Mouse (Mus musculus): ENCODE results near the gene Pole.

Gene Pole

DNA sequence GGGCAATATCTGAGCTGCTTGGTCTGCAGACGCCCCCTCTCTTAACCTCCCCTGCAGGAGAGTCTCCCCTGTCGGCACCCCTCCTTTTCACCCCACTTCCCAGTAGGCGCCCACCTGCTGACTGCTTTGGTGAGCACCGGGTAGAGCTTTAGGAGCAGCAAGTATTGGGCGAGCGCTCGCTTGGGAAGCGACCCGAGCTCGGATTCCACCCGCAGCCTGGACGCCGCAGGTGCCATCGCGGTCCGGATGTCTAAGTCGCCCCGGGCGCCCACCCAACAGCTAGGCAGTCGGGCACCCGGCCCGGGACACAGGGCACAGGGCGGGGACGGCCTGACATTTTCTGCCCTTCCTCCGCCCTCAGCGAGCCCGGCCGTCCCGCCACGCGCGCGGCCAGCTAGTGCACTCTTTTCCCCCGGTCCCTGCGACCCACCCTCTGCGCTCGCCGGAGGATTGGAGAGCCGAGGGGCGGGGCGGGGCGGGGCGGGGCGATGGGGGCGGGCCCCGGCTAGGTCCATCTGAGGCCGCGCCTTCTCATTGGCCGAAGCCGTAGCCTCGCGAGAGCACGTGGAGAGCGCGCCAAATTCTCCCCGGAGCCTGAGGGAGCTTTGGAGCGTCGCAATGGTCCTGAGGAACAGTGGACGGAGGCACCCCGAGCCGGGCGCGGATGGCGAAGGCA, at the start of gene Pole, which contains the start of gene Pxmp2:
Gene Pole, plus strand, starts transcription at position 537 of the 676 bp plus-strand sequence.
Gene Pxmp2, minus strand, starts transcription at position 417 of the 676 bp plus-strand sequence.
- DNase-seq (ENCODE audit: low spot score): peak; percentile 77

DNA sequence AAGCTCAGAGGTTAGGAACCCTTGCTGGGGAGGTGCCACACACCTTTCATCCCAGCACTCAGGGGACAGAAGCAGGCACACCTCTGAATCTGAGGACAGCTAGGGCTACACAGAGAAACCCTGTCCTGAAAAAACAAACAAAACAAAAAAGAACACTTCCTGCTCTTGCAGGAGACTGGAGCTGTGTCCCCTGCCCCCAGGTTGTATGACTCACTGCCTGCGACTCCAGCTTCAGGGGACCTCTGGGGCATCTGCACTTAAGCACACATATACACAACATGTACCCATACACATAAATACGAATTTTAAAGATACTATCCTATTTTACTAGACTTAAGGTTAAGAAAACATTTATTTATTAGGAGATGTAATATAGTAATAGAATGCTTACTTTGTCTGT, 42.0 kb upstream of the Pole start:
- no peak for DNase-seq (ENCODE audit: low spot score)

GRCm38 (mm10) chr5:110266941-110267340, 19.2 kb upstream of the Pole start:
- DNase-seq (ENCODE audit: low spot score): no peak

DNA sequence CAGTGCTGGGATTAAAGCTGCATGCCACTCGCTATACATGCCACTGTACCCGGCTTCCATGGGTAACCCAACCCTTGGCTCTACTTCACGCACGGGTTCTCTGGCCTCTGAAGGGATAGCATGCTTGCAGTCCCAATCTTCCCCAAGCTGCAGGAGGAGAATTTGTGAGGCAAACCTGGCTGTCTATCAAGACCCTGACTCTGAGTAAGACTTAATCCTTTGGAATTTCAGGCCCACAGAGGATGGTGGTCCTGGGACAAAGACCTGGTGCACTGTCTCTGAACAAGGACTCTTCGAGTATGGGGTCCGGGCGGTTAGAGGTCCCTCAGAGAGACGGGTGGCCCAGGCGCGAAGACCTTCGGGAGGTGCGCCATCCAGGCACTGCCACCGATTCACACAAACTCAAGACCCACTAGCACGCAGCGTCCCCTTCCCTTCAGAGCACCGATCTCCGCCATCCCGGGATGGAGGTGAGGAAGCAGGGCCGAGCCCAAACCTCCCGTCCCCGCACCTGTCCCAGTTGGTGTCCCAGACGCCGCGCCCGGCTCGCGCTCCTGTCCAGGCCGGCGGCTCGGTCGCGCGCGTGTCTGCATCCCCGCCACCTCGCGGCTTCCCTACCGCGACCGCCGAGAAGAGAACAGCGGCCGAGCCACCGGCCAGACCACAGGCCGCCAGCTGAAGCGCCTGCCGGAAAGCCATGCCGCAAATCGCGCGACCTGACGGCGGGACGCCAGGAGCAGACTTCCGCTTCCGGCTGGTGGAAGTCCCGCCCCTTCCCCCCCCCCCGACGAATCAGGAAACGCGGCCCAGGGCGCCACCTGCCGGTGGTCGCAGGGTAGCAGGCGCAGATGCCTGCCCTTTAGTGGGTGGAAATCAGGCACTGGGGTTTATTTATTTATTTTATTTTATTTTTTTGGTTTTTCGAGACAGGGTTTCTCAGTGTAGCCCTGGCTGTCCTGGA, 16.7 kb upstream of the Pole start, which contains the start of gene Pgam5:
Gene Pgam5, minus strand, starts transcription at position 773 of the 961 bp plus-strand sequence.
- DNase-seq (ENCODE audit: low spot score): peak; percentile 84

DNA sequence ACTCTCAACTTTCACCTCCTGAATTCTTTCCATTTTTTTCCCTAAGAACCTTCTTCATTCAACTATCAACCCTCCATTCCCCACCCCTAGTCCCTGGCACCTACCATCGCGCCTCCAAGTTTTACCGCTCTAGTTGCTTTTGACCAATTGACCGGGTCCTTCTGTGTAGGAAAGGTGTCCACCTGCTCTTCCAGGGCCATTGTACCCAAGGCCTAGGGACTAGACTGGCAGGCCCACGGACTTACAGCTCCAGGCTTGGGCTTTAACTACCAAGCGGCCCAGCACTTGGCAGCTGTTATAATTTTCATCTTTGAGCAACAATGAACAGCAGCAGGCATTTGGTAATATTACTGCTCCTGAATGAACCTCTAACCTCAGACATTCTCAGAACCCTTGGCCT, 15.9 kb upstream of the Pole start:
- DNase-seq (ENCODE audit: low spot score): no peak

- no peak for DNase-seq (ENCODE audit: low spot score)
Observed at GRCm38 (mm10) chr5:110274147-110274546, 12.0 kb upstream of the Pole start.

DNA sequence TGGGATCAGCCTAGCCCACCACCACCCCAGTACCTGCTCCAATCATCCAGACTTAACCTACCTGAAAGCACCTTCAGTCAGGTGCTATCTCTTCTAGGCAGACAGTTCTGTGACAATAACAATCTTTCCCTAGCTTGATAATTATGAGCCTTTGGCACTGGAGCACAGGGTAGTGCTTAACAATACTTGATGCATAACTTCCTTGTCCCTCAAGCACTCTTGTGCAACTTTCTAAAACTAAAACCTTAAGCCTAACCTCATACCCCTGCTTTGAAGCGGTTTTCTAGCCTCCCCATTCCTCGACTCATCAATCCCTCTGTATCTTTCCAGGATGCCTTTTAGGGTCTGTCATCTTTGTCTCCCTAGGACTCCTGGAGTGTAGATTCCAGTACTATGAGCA, 11.3 kb upstream of the Pole start:
- no peak for DNase-seq (ENCODE audit: low spot score)

GRCm38 (mm10) chr5:110276391-110276790, 9.7 kb upstream of the Pole start:
- DNase-seq (ENCODE audit: low spot score): no peak

DNA sequence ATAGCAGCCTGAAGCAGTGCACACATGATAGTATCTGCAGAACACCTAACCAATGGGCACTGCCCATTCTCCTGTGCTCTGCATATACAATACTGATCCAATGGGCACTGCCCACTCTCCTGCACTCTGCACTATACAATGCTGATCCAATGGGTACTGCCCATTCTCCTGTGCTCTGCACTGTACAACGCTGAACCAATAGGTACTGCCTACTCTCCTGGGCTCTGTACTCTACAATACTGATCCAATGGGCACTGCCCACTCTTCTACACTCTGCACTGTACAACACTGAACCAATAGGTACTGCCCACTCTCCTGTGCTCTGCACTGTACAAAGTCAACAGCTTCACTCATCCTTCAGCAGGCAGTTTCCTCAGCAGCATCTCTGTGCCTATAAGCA, 9.2 kb upstream of the Pole start:
- no peak for DNase-seq (ENCODE audit: low spot score)

GRCm38 (mm10) chr5:110281984-110282383, 4.1 kb upstream of the Pole start:
- no peak for DNase-seq (ENCODE audit: low spot score)

DNA sequence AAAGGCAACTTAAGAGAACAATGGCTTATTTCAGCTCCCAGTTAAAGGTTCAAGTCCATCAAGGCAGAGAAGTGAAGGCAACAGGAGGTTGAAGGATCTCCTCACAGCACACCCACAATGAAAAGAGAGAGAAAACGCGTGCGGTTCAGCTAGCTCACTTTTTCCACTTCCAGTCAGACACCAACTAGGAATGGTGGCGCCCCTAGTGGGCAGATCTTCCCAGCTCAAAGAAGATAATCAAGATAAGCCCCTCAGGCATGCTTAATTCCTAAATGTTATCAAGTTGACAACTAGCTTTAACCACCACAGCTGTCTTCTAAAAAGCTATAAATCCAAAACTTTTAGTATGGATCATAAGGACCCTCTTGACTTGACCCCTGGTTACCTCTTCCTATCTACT, 1.6 kb upstream of the Pole start:
- DNase-seq (ENCODE audit: low spot score): peak; percentile 70

- no peak for DNase-seq (ENCODE audit: low spot score)
Observed at GRCm38 (mm10) chr5:110285156-110285555, 950 bp upstream of the Pole start.

GRCm38 (mm10) chr5:110286446-110287083, 459 bp downstream of the Pole start:
- DNase-seq (ENCODE audit: low spot score): no peak

- DNase-seq (ENCODE audit: low spot score): no peak
Observed at GRCm38 (mm10) chr5:110287084-110287475, 974 bp downstream of the Pole start.

GRCm38 (mm10) chr5:110291649-110292048, 5.5 kb downstream of the Pole start:
- DNase-seq (ENCODE audit: low spot score): no peak

GRCm38 (mm10) chr5:110296637-110297036, 10.5 kb downstream of the Pole start:
- DNase-seq (ENCODE audit: low spot score): no peak

- DNase-seq (ENCODE audit: low spot score): no peak
Observed at GRCm38 (mm10) chr5:110300591-110300990, 14.5 kb downstream of the Pole start.

DNA sequence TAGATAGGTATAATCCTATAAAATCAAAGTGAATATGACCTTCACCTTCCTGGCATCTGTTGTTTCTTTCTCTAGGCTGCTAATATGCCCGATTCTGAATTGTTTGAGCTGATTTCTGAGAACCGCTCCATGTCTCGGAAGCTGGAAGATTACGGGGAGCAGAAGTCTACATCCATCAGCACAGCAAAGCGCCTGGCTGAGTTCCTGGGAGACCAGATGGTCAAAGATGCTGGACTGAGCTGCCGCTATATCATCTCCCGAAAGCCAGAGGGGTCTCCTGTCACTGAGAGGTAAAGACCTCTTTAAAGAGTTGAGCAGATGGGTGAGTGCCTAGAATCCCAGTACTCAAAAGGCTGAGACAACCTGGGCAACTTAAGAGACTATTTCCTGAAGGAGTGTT, 22.8 kb downstream of the Pole start:
- DNase-seq (ENCODE audit: low spot score): no peak

DNA sequence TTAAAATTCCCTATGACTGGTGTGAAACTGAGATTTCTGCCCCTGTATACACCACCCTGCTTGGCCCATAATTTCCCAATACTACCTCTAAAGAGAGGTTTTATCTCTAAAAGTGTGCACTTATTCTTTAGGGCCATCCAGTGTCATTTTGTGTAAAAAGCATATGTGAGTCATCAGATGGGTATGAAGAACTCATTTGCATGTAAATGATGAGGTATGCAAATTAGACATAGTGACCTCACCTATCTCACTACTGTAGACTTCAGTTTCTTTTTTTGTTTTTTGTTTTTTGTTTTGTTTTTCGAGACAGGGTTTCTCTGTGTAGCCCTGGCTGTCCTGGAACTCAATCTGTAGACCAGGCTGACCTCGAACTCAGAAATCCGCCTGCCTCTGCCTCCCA, 27.0 kb downstream of the Pole start:
- DNase-seq (ENCODE audit: low spot score): no peak

GRCm38 (mm10) chr5:110330508-110330907, 44.4 kb downstream of the Pole start:
- DNase-seq (ENCODE audit: low spot score): no peak

DNA sequence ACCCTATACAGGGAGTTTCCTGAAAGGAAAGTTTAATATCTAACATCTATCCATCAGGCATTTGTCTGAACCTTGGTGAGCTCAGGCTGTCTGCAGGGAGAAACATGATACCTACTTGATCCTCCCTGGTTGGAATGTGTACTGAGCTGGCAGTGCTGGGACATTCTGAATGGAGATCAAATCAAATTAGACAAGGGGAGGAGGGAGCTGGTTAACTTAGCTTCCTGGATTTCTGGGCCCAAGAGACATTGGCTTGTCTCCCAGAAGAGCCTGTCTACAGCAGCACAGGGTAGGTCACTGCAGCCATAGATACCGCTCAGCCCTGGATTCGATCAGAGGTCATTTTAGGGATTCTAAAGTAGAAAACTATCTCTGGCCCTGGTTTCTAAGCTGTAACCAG, 52.7 kb downstream of the Pole start:
- DNase-seq (ENCODE audit: low spot score): no peak

- DNase-seq (ENCODE audit: low spot score): no peak
Observed at GRCm38 (mm10) chr5:110342648-110343284, 56.7 kb downstream of the Pole start, which contains the start of gene P2rx2. Gene P2rx2 (minus strand): TSS chr5:110343212.
